Mouse (Mus musculus) intestine, embryonic 15.5 days (tissue): ENCODE data around the gene Rbm46. TPM values are rescaled to one million over a fixed set of nuclear protein-coding genes. Genes with fewer than 3 reads are reported as not detected.

Experiments
- ATAC-seq: fragments of 200-750 bp; cut with Nextera tagmentation; 2 replicates; pipeline ENCODE4 v1.8.0; 2017; ENCODE audit warnings: moderate TSS enrichment, moderate library complexity
- H3K27ac ChIP-seq: fragments of 300-500 bp; sonication (generic); 2 replicates; pipeline ENCODE4 v1.5.1; 2015; ENCODE audit warnings: mild to moderate bottlenecking, inconsistent platforms
- H3K27me3 ChIP-seq: fragments of 300-500 bp; sonication (generic); replicated peaks from 2 replicates; pipeline ENCODE4 v1.6.1; 2015; ENCODE audit warnings: inconsistent platforms
- H3K36me3 ChIP-seq: fragments of 300-500 bp; sonication (generic); 2 replicates; pipeline ENCODE4 v1.6.1; 2015; ENCODE audit warnings: inconsistent platforms
- H3K4me1 ChIP-seq: fragments of 300-500 bp; sonication (generic); replicated peaks from 2 replicates; pipeline ENCODE4 v1.6.1; 2015; ENCODE audit warnings: inconsistent platforms
- H3K4me2 ChIP-seq: fragments of 300-500 bp; sonication (generic); replicated peaks from 2 replicates; pipeline ENCODE4 v1.6.1; 2015; ENCODE audit warnings: mild to moderate bottlenecking, inconsistent platforms
- H3K4me3 ChIP-seq: fragments of 300-500 bp; sonication (generic); replicated peaks from 2 replicates; pipeline ENCODE4 v1.5.1; 2015; ENCODE audit warnings: inconsistent platforms
- H3K9ac ChIP-seq: fragments of 300-500 bp; sonication (generic); 2 replicates; pipeline ENCODE4 v1.6.1; 2015; ENCODE audit warnings: inconsistent platforms
- H3K9me3 ChIP-seq: fragments of 300-500 bp; sonication (generic); 2 replicates; pipeline ENCODE4 v1.6.1; 2016; ENCODE audit warnings: inconsistent platforms
- WGBS: fragments of 180-500 bp; shearing (Covaris S2); methylation state at CpG from one replicate; pipeline ENCODE4 v1.1.7; 2015; 5-methylcytosine and 5-hydroxymethylcytosine counted together
- polyA plus RNA-seq: library from polyadenylated mRNA; unstranded; fragments of >200 nt; fragmentation: Nextera tagmentation; extraction: Ambion mirVana; gene quantifications from 2 replicates; pipeline ENCODE4 v1.2.1, GENCODE M21; 2015

Gene Rbm46
- polyA plus RNA-seq, 1 experiment from 2014 or later, result 5.9 TPM

DNA sequence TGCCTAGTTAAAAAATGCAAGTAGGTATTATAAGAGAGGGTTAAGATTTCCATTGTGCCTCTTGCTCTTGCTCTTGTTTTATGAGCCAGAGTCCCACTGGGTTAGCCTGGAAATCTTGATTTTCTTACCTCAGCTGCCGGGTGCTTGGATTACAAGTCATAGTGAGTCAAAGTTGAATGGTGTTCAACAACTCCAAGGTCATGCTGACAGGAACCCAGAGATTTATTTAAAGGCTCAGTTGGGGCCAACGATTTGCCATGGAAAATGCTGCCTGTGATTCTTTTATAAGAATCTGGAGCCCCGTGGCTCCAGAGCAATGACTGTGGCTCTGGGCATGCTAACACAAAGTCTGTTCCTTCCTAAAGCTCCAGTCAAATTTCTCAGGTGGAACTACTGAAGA, 64.4 kb downstream of the Rbm46 start:
- H3K9ac ChIP-seq, result no peak overlapping the region
- ATAC-seq, result no peak
- no peaks in the 10 kb centered on the region for H3K27me3 ChIP-seq
- no peak overlapping the region for H3K4me2 ChIP-seq
- no peak overlapping the region for H3K27ac ChIP-seq
- H3K4me3 ChIP-seq, result no peak overlapping the region
- no peaks in the 10 kb centered on the region for H3K36me3 ChIP-seq
- 79% methylated on average over 3 of the region's 3 CpGs for WGBS
- H3K9me3 ChIP-seq, result no peaks in the 10 kb centered on the region
- H3K4me1 ChIP-seq, result no peaks in the 10 kb centered on the region

DNA sequence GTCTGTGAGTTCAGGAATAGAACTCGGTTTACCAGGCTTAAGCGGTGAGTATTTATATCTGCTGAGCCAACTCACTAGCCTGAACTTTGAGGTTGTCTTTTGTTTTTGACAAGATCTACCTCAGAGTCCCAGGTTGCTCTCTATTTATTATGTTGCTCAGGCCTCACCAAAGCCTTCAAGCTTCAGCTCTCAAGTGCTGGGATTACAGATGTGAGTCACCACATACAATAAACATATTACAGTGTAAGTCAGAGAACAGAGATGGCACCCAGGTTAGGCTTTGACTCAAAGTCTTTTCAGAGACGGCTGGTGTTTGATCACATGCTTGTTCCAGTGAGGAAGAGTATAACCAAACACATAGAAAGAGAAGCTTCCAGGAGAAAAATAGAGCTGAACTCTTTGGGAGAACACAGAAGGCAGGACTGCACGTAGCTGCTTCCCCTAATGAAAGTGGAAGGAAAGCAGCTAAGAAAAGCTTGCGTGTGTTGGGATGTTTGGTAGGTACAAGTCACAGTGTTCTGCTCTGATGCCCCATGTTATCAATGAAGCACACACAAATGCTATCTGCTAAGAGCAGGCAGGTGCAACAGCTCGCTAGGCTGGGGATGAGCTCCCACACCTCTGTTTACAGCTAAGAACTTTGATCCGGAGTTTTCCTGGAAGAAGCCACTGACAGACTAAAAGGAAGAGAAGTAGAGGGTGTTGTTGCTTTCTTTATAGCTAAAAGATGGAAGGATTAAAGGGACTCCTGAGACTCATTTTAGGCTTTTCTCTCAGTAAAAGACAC, 65.8 kb downstream of the Rbm46 start:
- Histone ChIP-seq H3K27me3 (no peaks in the 10 kb centered on the region), H3K4me2 (no peak overlapping the region), H3K4me1 (no peaks in the 10 kb centered on the region), H3K9ac (no peak overlapping the region), H3K9me3 (no peaks in the 10 kb centered on the region), H3K36me3 (no peaks in the 10 kb centered on the region), H3K4me3 (no peak overlapping the region), H3K27ac (no peak overlapping the region)
- 73% methylated on average over 7 of the region's 7 CpGs for WGBS
- peak; percentile 67 for ATAC-seq

DNA sequence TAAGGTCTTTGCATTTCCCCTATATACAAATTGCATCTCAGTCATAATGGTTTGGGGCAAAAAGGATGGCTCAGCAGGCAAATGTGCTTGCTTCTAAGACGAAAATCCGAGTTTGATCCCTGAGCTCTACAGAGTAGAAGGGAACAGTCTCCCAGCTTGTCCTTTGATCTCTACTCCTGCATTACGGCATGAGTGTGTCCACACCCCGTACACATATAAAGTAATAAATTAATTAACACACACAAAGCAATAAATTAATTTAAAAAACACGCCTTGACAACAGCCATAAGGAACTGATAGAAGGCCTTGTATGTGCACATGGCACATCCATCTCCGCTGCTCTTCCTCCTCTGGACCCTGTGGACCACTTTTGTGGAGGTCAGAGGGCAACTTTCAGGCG, 66.5 kb downstream of the Rbm46 start:
- no peak overlapping the region for H3K4me3 ChIP-seq
- no peak overlapping the region for H3K9ac ChIP-seq
- no peaks in the 10 kb centered on the region for H3K36me3 ChIP-seq
- peak; percentile 93 for ATAC-seq
- H3K27me3 ChIP-seq, result no peaks in the 10 kb centered on the region
- H3K4me1 ChIP-seq, result no peaks in the 10 kb centered on the region
- H3K9me3 ChIP-seq, result no peaks in the 10 kb centered on the region
- WGBS, result 55% methylated on average over 7 of the region's 7 CpGs
- H3K27ac ChIP-seq, result no peak overlapping the region
- H3K4me2 ChIP-seq, result no peak overlapping the region

DNA sequence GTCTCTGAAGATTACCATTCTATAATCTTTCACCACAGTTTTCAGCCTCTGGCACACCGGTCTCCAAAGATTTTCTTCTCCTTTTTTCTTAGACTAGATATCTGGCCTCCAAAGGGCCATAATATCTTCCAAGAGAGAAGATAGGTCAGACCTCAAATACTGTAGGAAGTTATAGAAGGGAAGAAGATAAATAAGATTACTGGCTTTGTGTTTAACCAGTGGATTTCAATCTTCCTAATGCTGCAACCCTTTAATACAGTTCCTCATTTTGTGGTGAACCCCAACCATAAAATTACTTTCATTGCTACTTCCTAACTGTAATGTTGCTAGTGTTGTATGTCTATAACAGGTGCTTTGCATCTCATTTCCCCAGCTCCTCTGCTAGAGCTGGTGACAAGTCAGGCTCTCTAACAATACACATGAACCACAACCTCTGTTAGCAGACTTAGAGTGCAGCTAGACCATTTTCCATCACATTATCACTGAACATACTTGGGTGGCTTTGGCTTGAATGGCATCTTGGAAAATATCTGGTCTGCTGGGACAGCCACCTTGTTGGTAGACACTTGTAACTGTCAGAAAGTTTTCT, 67.9 kb downstream of the Rbm46 start:
- Histone ChIP-seq H3K36me3 (no peaks in the 10 kb centered on the region), H3K4me3 (no peak overlapping the region), H3K27ac (no peak overlapping the region), H3K9ac (no peak overlapping the region), H3K4me1 (no peaks in the 10 kb centered on the region), H3K27me3 (no peaks in the 10 kb centered on the region), H3K4me2 (no peak overlapping the region), H3K9me3 (no peaks in the 10 kb centered on the region)
- no peak for ATAC-seq
- 91% methylated on average over 1 of the region's 1 CpGs for WGBS

DNA sequence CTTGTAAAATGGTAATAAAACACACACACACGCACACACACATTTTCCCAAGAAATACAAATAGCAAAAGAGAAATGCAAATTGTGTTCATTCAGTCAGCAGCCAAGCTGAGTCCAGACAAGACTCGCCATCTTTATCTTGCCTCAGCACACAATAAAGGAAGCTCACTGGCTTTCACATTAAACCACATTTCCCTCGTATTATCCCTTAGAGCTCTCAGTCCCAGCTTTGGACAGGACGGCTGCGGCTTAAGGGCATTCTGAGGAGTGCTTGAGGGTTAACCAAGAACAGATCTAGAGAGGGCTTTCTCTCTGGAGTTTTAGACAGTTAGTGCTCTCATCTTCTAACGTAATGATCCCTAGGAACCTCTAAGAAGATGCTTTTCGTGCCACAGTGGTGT, 71.0 kb downstream of the Rbm46 start:
- no peaks in the 10 kb centered on the region for H3K9me3 ChIP-seq
- H3K9ac ChIP-seq, result no peak overlapping the region
- no peak overlapping the region for H3K4me2 ChIP-seq
- no peak overlapping the region for H3K27ac ChIP-seq
- H3K36me3 ChIP-seq, result no peaks in the 10 kb centered on the region
- WGBS, result 81% methylated on average over 7 of the region's 7 CpGs
- no peaks in the 10 kb centered on the region for H3K27me3 ChIP-seq
- H3K4me3 ChIP-seq, result no peak overlapping the region
- no peak for ATAC-seq
- H3K4me1 ChIP-seq, result no peaks in the 10 kb centered on the region

DNA sequence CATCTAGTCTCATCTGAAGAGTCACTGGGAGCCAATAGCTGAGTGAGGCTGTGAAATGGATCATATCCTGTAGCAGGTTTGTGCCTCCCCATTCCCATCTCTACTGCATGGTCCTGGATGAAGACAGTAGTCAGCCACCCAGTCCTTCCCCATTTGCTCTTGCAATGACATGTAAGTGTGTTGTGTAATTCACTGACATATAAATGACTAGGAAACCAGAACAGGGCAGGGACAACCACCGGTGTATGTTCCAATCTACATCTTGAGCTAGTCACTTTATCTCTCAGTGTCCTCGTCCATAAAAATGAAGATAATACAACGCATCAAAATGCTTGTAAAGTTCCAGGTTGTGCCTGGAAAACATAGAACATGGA, 75.8 kb downstream of the Rbm46 start:
- no peak overlapping the region for H3K4me3 ChIP-seq
- H3K9me3 ChIP-seq, result no peaks in the 10 kb centered on the region
- no peaks in the 10 kb centered on the region for H3K36me3 ChIP-seq
- no peak overlapping the region for H3K4me2 ChIP-seq
- no peak for ATAC-seq
- 84% methylated on average over 3 of the region's 3 CpGs for WGBS
- H3K9ac ChIP-seq, result no peak overlapping the region
- H3K4me1 ChIP-seq, result no peaks in the 10 kb centered on the region
- no peak overlapping the region for H3K27ac ChIP-seq
- no peaks in the 10 kb centered on the region for H3K27me3 ChIP-seq

DNA sequence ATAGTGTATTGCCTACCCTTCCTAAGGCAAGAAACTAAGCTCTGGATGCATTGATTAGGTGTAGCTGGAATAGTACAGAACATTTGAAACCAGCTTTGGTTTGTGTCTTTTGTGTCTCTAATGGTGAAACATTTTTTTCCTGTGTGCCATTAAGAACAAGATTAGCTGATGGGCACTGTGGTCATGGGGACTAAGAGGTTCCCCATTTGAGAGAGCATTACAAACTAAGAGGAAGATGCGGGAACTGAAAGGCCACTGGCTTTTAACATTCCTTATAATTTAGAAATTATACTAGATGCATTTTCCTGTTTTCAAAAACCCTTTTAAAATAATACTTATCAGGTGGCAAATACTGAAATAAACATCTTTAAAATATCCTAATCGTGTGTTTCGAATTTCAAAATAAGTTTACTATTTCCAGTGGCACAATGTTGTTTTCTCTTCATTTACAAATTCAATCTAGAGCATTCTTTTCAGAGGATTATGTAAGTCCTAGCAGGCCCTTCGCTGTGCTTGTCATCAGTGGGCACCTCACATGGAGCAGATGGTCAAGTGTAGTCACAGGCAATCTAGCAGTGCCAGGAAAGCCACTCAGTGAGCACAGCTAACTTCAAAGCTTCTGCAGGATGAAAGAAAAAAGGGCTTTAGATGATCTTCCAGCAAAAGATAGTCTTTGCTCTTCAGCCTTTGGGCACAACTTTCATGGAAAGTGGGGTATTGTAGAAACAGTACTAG, 76.4 kb downstream of the Rbm46 start:
- no peaks in the 10 kb centered on the region for H3K36me3 ChIP-seq
- H3K4me3 ChIP-seq, result no peak overlapping the region
- ATAC-seq, result no peak
- WGBS, result 82% methylated on average over 4 of the region's 4 CpGs
- H3K27ac ChIP-seq, result no peak overlapping the region
- H3K27me3 ChIP-seq, result no peaks in the 10 kb centered on the region
- no peak overlapping the region for H3K4me2 ChIP-seq
- no peaks in the 10 kb centered on the region for H3K9me3 ChIP-seq
- no peaks in the 10 kb centered on the region for H3K4me1 ChIP-seq
- no peak overlapping the region for H3K9ac ChIP-seq

DNA sequence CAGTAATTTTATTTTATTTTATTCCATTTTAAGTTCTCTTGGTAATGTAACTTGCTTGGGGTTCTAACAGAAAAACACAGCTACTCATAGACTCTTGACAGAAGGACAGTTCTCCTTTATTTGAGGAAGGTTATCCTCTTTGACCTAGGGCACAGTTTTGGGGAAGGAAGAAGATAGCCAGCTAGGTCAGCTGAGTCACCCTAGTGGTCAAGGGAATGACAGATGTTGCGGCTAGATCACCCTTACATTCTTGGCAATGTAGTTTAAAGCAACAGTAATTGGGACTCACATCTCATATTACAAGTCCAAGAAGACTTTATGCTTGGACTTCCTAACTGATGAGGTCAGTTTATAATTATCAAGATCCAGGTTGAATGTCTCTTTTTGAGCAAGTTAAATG, 82.6 kb downstream of the Rbm46 start:
- H3K9me3 ChIP-seq, result no peaks in the 10 kb centered on the region
- H3K4me2 ChIP-seq, result no peak overlapping the region
- H3K36me3 ChIP-seq, result no peaks in the 10 kb centered on the region
- H3K4me1 ChIP-seq, result no peaks in the 10 kb centered on the region
- no peak overlapping the region for H3K9ac ChIP-seq
- no peak overlapping the region for H3K27ac ChIP-seq
- WGBS, result 69% methylated on average over 1 of the region's 1 CpGs
- H3K27me3 ChIP-seq, result no peaks in the 10 kb centered on the region
- no peak overlapping the region for H3K4me3 ChIP-seq
- ATAC-seq, result no peak

DNA sequence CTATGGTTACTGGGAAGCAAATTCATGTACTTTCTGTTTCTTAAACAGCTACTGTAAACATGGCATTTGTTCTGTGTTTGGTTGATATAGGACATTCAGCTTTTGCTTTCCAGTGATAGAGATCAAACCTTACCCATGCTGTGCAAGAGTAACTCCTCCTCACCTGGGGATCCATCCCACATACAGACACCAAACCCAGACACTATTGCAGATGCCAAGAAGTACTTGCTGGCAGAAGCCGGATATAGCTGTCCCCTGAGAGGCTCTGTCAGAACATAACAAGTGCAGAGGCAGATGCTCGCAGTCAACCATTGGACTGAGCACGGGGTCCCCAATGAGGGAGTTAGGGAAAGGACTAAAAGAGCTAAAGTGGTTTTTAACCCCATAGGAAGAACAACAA, 84.6 kb downstream of the Rbm46 start:
- 90% methylated on average over 3 of the region's 3 CpGs for WGBS
- H3K27me3 ChIP-seq, result no peaks in the 10 kb centered on the region
- no peak overlapping the region for H3K9ac ChIP-seq
- no peak overlapping the region for H3K4me3 ChIP-seq
- H3K27ac ChIP-seq, result no peak overlapping the region
- no peaks in the 10 kb centered on the region for H3K36me3 ChIP-seq
- H3K9me3 ChIP-seq, result no peaks in the 10 kb centered on the region
- ATAC-seq, result no peak
- H3K4me1 ChIP-seq, result no peaks in the 10 kb centered on the region
- H3K4me2 ChIP-seq, result no peak overlapping the region

Other genes starting within 250 kb of the Rbm46 start
- gene Lrat, start 27.5 kb upstream of the Rbm46 start, polyA plus RNA-seq, result 8.6 and 8.8 TPM in 2 replicates
- 6.4 and 10.7 TPM in 2 replicates for gene Fgg, start 131.2 kb upstream of the Rbm46 start, polyA plus RNA-seq
- 8.1 and 13.6 TPM in 2 replicates for gene Fga, start 149.6 kb upstream of the Rbm46 start, polyA plus RNA-seq
- 7.0 and 9.4 TPM in 2 replicates for gene Fgb, start 173.4 kb upstream of the Rbm46 start, polyA plus RNA-seq
- gene Plrg1, start 179.0 kb upstream of the Rbm46 start, polyA plus RNA-seq, result 87.4 and 88.3 TPM in 2 replicates